Mouse (Mus musculus) myocyte (in vitro differentiated cells): Measurements from ENCODE around the gene Rps28. TPM values are rescaled to one million over a fixed set of nuclear protein-coding genes. Genes with fewer than 3 reads are reported as not detected.
"Not testable (repeated sequence)": the region's sequence is repeated elsewhere in the genome, so short reads cannot be mapped to it uniquely, and the experiment has no call there.

ENCODE experiments used
- H3K27me3 ChIP-seq: one replicate; pipeline ENCODE4 v1.6.1; 2011; ENCODE audit not compliant: control insufficient read depth, insufficient read depth, insufficient read length
- H3K36me3 ChIP-seq: one replicate; pipeline ENCODE4 v1.6.1; 2011; ENCODE audit not compliant: control insufficient read depth, insufficient read depth
- H3K4me2 ChIP-seq: one replicate; pipeline ENCODE4 v1.6.1; 2011; ENCODE audit warnings: low read depth, control low read depth
- H3K4me3 ChIP-seq: one replicate; pipeline ENCODE4 v1.5.1; 2011; ENCODE audit warnings: mild to moderate bottlenecking, control low read depth, moderate library complexity
- H3K79me2 ChIP-seq: one replicate; pipeline ENCODE4 v1.6.1; 2011; ENCODE audit not compliant: control insufficient read depth, insufficient read depth
- H3ac ChIP-seq: one replicate; pipeline ENCODE4 v1.6.1; 2011; ENCODE audit not compliant: control insufficient read depth, insufficient read length
- CEBPB ChIP-seq: IDR thresholded peaks from 2 replicates; pipeline ENCODE4 v1.6.1; 2011; ENCODE audit warnings: mild to moderate bottlenecking, moderate library complexity; ENCODE audit not compliant: poor library complexity, insufficient read depth, severe bottlenecking
- E2F4 ChIP-seq: IDR thresholded peaks from one replicate; pipeline ENCODE4 v1.6.1; 2011; ENCODE audit warnings: mild to moderate bottlenecking, control low read depth, moderate library complexity; ENCODE audit not compliant: insufficient read depth
- MAX ChIP-seq: IDR thresholded peaks from one replicate; pipeline ENCODE4 v1.6.1; 2011; ENCODE audit warnings: low read depth, mild to moderate bottlenecking, control low read depth
- MYOD1 ChIP-seq, 3 experiments: IDR thresholded peaks; one replicate each; pipeline ENCODE4 v1.6.1; 2011; ENCODE audit warnings: control low read depth in 2 of 3, low read depth in 2 of 3, mild to moderate bottlenecking in 2 of 3, moderate library complexity in 1 of 3; ENCODE audit not compliant: insufficient read length in 2 of 3, control insufficient read depth in 1 of 3
- MYOG ChIP-seq, 3 experiments: IDR thresholded peaks; one replicate each; pipeline ENCODE4 v1.6.1; 2011; ENCODE audit warnings: control low read depth in 2 of 3, low read depth in 2 of 3, mild to moderate bottlenecking in 2 of 3; ENCODE audit not compliant: insufficient read length in 2 of 3, control insufficient read depth in 1 of 3, insufficient read depth in 1 of 3
- POLR2A ChIP-seq: IDR thresholded peaks from one replicate; pipeline ENCODE4 v1.6.1; 2011; ENCODE audit warnings: low read depth, mild to moderate bottlenecking, control low read depth, moderate library complexity; ENCODE audit not compliant: insufficient read length
- POLR2AphosphoS2 ChIP-seq: IDR thresholded peaks from one replicate; pipeline ENCODE4 v1.6.1; 2011; ENCODE audit warnings: low read depth, control low read depth; ENCODE audit not compliant: insufficient read length
- REST ChIP-seq: IDR thresholded peaks from one replicate; pipeline ENCODE4 v1.6.1; 2011; ENCODE audit warnings: mild to moderate bottlenecking, control low read depth, moderate library complexity; ENCODE audit not compliant: insufficient read depth, insufficient read length
- SRF ChIP-seq: IDR thresholded peaks from one replicate; pipeline ENCODE4 v1.6.1; 2011; ENCODE audit warnings: low read depth; ENCODE audit not compliant: control insufficient read depth, insufficient read length
- TCF12 ChIP-seq: IDR thresholded peaks from one replicate; pipeline ENCODE4 v1.6.1; 2011; ENCODE audit warnings: mild to moderate bottlenecking, control low read depth; ENCODE audit not compliant: poor library complexity, insufficient read depth, severe bottlenecking
- TCF3 ChIP-seq: IDR thresholded peaks from one replicate; pipeline ENCODE4 v1.6.1; 2011; ENCODE audit warnings: low read depth, control low read depth; ENCODE audit not compliant: insufficient read length
- USF1 ChIP-seq: IDR thresholded peaks from one replicate; pipeline ENCODE4 v1.6.1; 2011; ENCODE audit warnings: low read depth, mild to moderate bottlenecking, control low read depth, moderate library complexity
- polyA plus RNA-seq: library from polyadenylated mRNA; unstranded; fragments of >200 nt; fragmentation: generic; extraction: Trizol; gene quantifications from one replicate; pipeline ENCODE4 v1.2.1, GENCODE M21; 2012; ENCODE audit warnings: missing spikeins

Rps28 gene
- polyA plus RNA-seq, 1 experiment = 6,768 TPM

DNA sequence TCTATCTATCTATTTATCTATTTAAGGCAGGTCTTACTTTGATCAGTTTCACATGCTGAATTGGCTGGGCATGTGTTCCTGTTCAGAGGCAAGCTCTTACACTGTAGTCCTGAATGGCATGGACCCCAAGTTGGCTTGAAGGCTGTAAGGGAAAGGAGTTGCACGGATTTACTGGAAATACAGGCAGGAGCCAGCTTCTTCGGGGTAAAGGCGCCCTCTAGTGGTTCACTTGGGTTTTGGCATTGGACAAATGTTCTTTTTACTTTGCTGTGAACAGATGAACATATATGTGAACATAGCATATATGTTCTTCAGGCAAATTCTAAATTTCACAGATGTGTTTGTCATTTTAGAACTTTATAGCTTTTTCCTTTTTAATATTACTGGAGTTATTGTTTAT lies 2.5 kb upstream of the Rps28 start:
- Histone ChIP-seq H3K79me2 (peaks cover 69% of the 10 kb centered on the region), H3K4me2 (no peak overlapping the region), H3ac (no peak overlapping the region), H3K36me3 (peaks cover 30% of the 10 kb centered on the region), H3K27me3 (no peaks in the 10 kb centered on the region), H3K4me3 (no peak overlapping the region)
- TF ChIP-seq CEBPB (no peak), E2F4 (no peak), MAX (no peak), POLR2AphosphoS2 (no peak), TCF3 (no peak), MYOD1 (IDR thresholded peaks at IDR 0.05; ENCODE audit: control insufficient read depth in 1 of 3, insufficient read length in 2 of 3, low read depth in 2 of 3) (no peak), MYOG (IDR thresholded peaks at IDR 0.05; ENCODE audit: control insufficient read depth in 1 of 3, insufficient read depth in 1 of 3, insufficient read length in 2 of 3, low read depth in 2 of 3) (no peak), REST (no peak), POLR2A (no peak), USF1 (no peak), SRF (no peak), TCF12 (no peak)

- Histone ChIP-seq H3K79me2 (peaks cover 69% of the 10 kb centered on the region), H3K27me3 (no peaks in the 10 kb centered on the region), H3ac (no peak overlapping the region), H3K4me2 (peak overlapping the region; percentile 82), H3K4me3 (peak overlapping the region; percentile 94), H3K36me3 (peaks cover 33% of the 10 kb centered on the region)
- TF ChIP-seq SRF (no peak), TCF3 (no peak), POLR2AphosphoS2 (no peak), MYOD1 (IDR thresholded peaks at IDR 0.05; ENCODE audit: control insufficient read depth in 1 of 3, insufficient read length in 2 of 3, low read depth in 2 of 3) (no peak), REST (no peak), MYOG (IDR thresholded peaks at IDR 0.05; ENCODE audit: control insufficient read depth in 1 of 3, insufficient read depth in 1 of 3, insufficient read length in 2 of 3, low read depth in 2 of 3) (no peak)
These were observed 1.1 kb upstream of the Rps28 start for GRCm38 (mm10) chr17:33825462-33825861.

- not testable (repeated sequence) for H3K27me3 ChIP-seq
- Histone ChIP-seq H3K79me2 (peaks cover 69% of the 10 kb centered on the region), H3K4me3 (peak overlapping the region; percentile 94), H3K36me3 (peaks cover 29% of the 10 kb centered on the region), H3ac (peak overlapping the region; percentile 50), H3K4me2 (peak overlapping the region; percentile 82)
These were observed 602 bp upstream of the Rps28 start for GRCm38 (mm10) chr17:33824997-33825330.

DNA sequence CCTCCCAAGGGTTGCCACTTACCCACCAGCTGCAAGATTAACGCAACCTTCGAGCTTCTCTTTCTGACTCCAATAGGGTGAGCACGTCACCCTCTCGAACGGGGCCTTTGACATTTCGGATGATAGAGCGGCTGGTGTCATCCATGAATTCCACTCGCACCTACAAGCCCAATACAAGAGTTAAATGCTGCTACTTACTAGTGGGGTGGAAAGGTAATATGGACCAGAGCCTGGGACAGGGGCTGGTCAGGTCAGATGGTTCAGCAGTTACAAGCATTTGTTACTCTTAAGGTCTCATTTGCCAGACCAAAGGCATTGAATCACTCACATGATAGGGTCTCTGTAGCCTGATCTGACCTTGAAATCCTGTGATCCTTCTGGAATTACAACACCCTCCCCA lies 1.2 kb downstream of the Rps28 start:
- H3K4me3 ChIP-seq = peak overlapping the region; percentile 94
- H3K36me3 ChIP-seq = peaks cover 24% of the 10 kb centered on the region
- H3K27me3 ChIP-seq = not testable (repeated sequence)
- peak overlapping the region; percentile 93 for H3K4me2 ChIP-seq
- peaks cover 57% of the 10 kb centered on the region for H3K79me2 ChIP-seq
- peak overlapping the region; percentile 50 for H3ac ChIP-seq

GRCm38 (mm10) chr17:33822436-33822959 lies 1.9 kb downstream of the Rps28 start:
- peaks cover 50% of the 10 kb centered on the region for H3K79me2 ChIP-seq
- H3K36me3 ChIP-seq = peaks cover 24% of the 10 kb centered on the region
- TF ChIP-seq MYOD1 (IDR thresholded peaks at IDR 0.05; ENCODE audit: control insufficient read depth in 1 of 3, insufficient read length in 2 of 3, low read depth in 2 of 3) (no peak), E2F4 (no peak), MAX (no peak), POLR2A (no peak), MYOG (IDR thresholded peaks at IDR 0.05; ENCODE audit: control insufficient read depth in 1 of 3, insufficient read depth in 1 of 3, insufficient read length in 2 of 3, low read depth in 2 of 3) (no peak), POLR2AphosphoS2 (no peak), USF1 (no peak), CEBPB (no peak), SRF (no peak), TCF12 (no peak), REST (no peak), TCF3 (no peak)
- H3K4me2 ChIP-seq = peak overlapping the region; percentile 93
- peak overlapping the region; percentile 94 for H3K4me3 ChIP-seq
- no peak overlapping the region for H3ac ChIP-seq
- H3K27me3 ChIP-seq = no peaks in the 10 kb centered on the region

- H3K27me3 ChIP-seq = no peaks in the 10 kb centered on the region
- H3K4me2 ChIP-seq = peak overlapping the region; percentile 91
- peaks cover 9% of the 10 kb centered on the region for H3K79me2 ChIP-seq
- H3K36me3 ChIP-seq = peaks cover 24% of the 10 kb centered on the region
- peak overlapping the region; percentile 26 for H3K4me3 ChIP-seq
- H3ac ChIP-seq = peak overlapping the region; percentile 7
- TF ChIP-seq MYOG (IDR thresholded peaks at IDR 0.05; ENCODE audit: control insufficient read depth in 1 of 3, insufficient read depth in 1 of 3, insufficient read length in 2 of 3, low read depth in 2 of 3) (no peak), CEBPB (no peak), MYOD1 (IDR thresholded peaks at IDR 0.05; ENCODE audit: control insufficient read depth in 1 of 3, insufficient read length in 2 of 3, low read depth in 2 of 3) (no peak), TCF3 (no peak), MAX (no peak), POLR2A (no peak), REST (no peak), TCF12 (no peak), E2F4 (no peak), USF1 (no peak), SRF (no peak)
These were observed 6.3 kb downstream of the Rps28 start for GRCm38 (mm10) chr17:33817969-33818643.
